Mouse (Mus musculus): ENCODE data around the gene Kat7. TPM values are rescaled to one million over a fixed set of nuclear protein-coding genes. Genes with fewer than 3 reads are reported as not detected.

Kat7 gene
- 10 to 100 TPM; 26.9 to 28.5 TPM for total RNA-seq (2021)

DNA sequence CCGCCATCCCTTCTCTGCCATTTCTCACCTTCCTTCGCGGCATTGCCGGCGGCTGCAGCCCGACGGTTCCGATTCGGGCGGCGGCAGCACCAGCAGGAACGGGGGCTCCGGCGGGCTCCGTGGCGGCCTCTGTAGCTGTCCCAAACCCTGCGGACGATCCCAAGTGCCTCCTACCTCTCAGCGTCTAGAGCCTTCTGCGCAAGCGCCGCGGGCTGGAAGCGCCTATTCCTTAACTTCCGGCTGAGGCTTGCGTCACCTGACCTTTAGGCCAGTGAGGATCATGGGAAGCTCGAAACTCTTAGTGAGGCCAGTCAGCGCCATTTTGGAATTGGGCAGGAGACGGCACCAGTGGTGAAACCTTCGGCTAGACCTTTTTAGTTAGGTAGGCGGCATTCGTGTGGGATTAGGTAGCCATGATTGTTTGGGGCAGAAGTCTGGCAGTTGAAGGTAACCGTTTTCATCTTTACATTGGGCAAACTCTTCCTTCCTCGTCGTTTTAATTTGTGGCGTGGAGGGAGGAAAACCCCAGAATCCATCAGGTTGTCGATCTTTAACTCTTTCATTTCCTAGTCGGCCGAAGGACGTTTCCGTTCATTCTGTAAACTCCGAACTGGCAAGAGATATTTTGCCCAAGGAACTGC lies at the start of gene Kat7:
TSS of gene Kat7 (minus strand) at position 240 of the 641 bp plus-strand sequence.
- intact Hi-C loops (cut with DNase I) = loop anchor here (1.0 kb wide), 1 partner anchor 74 kb away; the partner anchor contains the start of gene Slc35b1
- peak; percentile 97 for DNase-seq (ENCODE audit: low spot score)

DNA sequence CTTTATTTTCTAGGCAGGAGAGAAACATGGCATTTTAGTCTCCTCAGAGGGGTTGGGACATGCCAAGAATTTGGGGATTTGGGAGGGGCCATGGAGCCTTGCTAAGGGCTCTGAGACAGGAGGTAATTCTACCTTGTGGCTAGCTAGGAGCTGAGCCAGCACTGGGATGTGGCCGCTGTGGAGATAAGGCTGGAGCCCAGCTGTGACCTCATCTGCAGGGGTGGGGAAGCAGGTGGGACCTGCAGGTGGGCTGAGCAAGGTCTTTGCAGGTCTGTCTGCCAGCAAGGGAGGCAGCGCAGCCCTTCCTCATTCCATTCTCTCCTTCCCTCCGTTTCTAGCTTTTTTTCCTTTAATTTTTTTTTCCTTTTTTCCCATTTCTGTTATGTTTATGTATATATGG lies 48.2 kb upstream of the Kat7 start:
- intact Hi-C loops (cut with DNase I) = no loop called here
- DNase-seq (ENCODE audit: low spot score) = no peak

DNA sequence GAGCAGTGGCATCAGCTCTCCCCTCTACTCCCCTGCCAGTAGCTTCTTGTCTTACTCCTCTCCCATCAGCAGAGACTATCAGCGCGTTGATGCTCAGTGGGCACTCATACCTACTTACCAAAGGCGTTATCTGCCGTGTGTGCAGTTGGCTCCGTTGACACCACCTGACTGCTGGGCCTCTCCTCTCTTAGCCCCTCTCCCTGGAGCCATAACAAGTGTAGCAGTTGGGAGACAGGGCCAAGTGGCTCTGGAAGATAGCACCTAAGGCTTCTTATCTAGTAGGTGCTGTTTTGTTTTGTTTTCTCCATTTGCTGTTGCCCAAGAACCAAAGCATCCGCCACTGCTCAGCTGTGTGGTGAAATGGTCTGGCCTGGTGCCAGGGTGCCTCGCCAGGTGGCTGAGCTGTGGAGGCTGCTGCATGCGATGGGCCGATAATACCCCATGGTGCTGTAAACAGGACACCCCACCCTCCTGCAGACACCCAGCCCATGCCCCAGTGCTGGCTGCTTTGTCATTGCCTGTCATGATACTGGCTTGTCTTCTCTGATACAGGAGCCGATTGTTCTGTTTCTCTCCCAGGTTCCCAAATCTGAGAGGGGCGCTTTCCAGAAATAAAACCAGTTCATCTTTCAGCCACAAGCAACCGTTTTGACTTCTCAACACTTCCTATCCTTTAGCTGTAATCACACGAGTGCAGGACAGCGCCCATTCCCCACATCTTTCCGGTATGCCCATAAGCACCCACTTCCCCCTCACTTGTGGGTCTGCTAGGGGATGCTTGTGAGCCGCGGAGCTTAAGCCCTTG lies 46.6 kb upstream of the Kat7 start:
- intact Hi-C loops (cut with DNase I) = no loop called here
- DNase-seq (ENCODE audit: low spot score) = peak; percentile 47

DNA sequence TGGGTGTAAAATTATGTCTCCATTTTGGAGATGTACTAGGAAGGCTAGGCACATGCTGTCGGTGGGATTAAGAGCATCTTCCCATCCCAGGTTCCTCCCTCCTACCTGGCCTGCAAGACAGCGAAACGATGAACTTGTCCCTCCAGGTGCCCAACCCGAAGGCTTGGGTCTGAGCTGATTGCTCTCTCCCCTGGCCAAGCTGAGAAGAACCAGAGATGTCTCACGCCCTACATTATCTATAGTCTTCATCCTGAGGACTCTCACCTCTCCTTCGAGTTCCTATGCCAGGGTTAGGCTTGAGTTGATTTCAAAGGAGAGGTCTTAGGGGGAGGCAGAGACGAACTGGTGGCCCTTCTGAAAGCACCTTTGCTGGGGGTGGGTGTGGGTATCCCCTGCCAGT lies 46.0 kb upstream of the Kat7 start:
- intact Hi-C loops (cut with DNase I) = no loop called here

DNA sequence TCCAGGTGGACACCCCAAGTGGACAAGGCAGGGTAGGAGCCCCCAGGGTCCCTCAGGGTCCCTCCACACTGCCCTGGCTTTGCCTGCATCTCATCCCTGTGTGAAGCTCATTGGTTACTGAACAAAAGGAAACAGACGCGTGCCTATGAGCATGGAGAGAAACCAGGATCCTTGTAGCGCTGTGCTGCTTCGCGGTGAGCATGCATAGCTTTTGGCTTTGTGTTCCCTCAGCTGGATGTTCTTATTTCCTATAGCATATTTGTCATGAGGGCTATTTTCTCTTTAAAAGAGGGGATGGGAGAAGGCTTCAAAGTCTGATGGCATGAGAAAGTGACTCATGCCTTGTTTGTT lies 45.6 kb upstream of the Kat7 start:
- intact Hi-C loops (cut with DNase I) = no loop called here

More for the DNA sequence above, 46.0 kb upstream of the Kat7 start:
- DNase-seq (ENCODE audit: low spot score) = no peak

DNA sequence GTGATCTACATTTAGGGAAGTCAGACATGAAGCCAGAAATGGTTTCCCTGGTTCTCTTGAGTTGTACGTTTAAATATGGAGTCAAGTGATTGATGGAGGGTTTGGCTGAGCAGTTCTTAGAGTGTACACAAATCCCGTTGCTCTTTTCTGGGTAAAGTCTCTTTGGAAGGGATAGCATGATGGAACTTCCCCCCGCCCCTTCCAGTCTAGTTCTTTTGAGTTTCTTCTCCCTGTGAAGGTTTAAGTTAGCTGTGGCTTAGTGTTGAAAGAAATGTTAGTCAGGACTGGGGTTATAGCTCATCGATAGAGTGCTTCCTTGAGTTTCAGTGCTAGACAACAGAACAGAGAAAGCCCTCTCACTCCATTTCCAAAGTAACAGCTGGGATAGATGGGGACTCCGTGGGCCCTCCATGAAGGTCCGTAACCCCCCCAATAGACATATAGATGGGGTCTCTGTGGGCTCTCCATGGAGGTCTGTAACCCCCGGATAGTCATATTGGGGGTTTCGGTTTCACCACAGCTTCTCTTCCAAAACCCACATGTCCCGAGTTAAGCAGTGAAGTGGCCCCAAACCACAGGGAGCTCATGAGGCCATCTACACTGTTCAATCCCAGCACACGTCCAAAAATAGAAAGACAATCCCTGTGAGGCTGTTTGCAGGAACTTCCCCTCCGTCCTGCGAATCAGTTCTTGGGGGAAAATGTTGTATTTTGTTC lies 45.1 kb upstream of the Kat7 start:
- intact Hi-C loops (cut with DNase I) = no loop called here
- no peak for DNase-seq (ENCODE audit: low spot score)

More for the DNA sequence above, 45.6 kb upstream of the Kat7 start:
- DNase-seq (ENCODE audit: low spot score) = no peak

DNA sequence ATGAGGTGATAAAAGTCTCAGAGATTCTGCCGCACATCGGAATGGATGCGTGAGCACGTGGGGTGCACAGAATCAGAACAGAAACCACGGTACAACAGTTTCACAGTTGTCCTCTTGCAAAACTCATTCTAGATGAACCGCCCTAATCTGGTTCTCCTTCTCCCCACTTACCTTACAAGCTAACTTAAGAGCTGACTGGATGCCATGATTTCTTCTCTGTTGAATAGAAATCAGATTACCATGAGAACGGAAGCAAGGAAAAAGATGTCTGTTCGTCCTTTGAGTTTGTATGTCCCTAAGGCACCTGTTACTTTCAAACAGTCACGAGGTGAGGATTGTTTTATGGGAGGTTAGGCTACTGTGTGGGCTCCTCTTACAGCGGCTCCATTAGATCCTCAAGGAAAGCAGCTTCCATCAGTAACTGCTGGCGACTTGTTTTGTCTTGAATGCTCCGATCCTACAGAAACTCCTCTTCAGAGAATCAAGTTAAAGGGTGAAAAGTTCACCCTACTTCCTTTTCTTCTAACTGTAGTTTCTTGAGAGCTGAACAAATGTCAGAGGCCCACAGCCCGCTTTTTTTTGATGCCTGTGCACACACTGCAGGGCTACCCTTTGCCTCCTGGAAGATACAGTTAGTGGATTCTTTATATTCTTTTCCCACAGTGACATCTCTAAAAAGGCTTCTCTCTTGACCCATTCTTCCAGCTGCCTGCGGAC lies 44.3 kb upstream of the Kat7 start:
- intact Hi-C loops (cut with DNase I) = no loop called here
- DNase-seq (ENCODE audit: low spot score) = no peak

DNA sequence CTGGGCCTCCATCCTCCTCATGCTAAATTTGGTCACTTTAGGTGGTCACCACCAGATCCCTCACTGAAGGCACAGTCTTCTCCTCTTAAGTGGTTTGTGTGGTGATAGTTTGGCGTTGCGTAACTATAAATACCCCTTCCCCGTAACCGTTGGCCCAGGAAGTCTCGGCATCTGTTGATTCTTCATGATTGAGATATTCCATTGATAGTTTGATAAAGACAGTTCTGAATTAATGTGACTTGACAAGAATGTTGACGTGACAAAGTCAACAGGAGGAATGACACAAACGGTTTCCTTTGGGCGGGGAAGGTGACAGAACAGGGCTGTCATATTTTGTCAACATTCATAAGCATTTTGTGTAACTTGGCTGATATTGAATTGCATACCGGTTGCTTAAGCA lies 43.2 kb upstream of the Kat7 start:
- intact Hi-C loops (cut with DNase I) = no loop called here
- no peak for DNase-seq (ENCODE audit: low spot score)

DNA sequence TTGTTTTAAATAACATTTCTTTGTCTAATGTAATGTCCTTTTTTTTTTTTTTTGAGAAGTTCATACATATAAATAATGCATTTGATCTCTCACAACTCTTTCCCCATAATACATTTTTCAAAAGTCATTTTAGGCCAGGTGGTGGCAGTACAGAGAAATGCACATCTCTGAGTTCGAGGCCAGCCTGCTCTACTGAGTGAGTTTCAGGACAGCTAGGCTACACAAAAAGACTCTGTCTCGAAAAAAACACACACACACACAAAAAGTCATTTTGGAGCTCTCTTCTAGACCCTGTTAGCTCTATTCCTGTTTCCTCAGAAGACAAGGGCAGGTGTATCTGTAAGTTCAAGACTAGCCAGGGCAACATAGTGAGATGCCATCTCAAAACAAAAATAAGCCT lies 42.6 kb upstream of the Kat7 start:
- DNase-seq (ENCODE audit: low spot score) = no peak
- intact Hi-C loops (cut with DNase I) = no loop called here

DNA sequence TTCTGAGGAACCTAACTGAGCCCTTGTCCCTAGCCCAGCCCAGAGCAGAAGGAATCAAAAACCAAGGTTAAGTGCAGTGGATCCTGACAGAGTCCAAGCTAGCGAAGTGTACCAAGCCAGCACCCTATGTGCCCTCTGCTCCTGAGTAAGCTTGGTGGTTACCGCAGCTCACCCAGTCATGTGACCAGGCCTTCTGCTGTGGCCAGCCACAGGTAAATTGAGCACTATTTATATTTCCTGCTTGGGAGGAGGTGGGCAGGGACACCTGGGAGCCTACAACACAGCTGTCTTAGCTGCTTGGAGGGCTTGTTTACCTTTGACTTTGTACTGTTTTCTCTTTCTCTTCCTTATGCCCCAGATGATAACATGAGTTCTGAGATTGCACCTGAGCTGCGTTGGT lies 40.9 kb upstream of the Kat7 start:
- no peak for DNase-seq (ENCODE audit: low spot score)
- intact Hi-C loops (cut with DNase I) = no loop called here

DNA sequence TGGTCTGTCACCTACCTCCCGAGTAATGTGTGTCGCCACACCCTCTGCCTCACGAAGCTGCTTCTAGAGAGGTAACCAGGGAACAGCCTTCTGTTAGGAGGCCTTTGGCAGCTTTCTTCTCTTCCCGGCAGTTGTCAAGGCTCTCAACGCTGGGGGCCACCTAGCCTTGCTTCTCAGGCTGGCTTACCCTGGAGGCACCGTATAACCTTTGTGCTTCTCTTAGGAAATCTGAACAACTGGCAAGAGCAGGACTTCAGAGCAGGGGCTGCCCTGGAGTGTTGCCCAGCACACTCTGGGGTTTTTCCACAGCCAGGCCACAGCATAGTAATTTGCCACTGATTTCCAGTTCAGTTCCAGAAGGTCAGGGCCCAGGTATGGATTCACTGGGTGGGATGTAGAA lies 40.2 kb upstream of the Kat7 start:
- DNase-seq (ENCODE audit: low spot score) = no peak

DNA sequence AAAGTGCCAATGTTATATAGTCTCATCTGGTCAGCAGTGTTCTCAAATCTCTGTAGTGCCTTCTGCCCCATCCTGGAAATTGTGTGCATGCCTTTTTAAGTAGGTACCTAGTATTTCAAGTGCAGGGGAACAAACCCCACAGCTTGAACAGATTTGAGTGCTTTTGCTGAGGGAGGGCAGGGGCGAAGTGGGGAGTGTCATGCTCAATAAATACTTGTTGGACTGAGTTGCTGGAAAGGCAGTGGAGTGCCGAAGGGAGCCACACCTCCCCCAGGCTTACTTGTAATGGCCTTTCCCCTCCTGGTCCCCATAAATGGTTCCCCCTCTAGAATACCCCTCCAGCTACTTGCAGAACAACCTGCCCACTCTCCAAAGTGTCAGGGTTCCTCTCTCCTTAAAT lies 34.1 kb upstream of the Kat7 start:
- no peak for DNase-seq (ENCODE audit: low spot score)
- intact Hi-C loops (cut with DNase I) = no loop called here

More for the DNA sequence above, 40.2 kb upstream of the Kat7 start:
- intact Hi-C loops (cut with DNase I) = no loop called here

DNA sequence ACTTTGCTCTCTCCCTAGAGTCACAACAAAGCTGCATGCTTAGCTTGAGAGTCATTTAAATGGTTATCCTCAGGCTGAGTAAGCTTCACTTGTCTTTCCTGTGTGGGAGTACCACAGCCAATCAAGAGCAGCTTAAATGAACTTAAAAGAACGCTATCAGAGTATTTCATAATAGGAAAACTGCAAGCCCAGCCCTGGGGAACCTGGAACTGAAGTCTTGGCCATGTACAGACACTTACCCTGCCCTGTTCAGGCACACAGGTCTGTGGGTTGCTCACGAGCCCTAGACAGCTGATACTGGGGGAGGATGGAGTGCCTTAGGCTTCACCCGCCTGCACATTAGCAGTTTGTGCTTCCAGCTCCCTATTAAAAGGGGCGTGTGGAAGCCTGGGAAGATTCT lies 33.1 kb upstream of the Kat7 start:
- intact Hi-C loops (cut with DNase I) = no loop called here
- no peak for DNase-seq (ENCODE audit: low spot score)

DNA sequence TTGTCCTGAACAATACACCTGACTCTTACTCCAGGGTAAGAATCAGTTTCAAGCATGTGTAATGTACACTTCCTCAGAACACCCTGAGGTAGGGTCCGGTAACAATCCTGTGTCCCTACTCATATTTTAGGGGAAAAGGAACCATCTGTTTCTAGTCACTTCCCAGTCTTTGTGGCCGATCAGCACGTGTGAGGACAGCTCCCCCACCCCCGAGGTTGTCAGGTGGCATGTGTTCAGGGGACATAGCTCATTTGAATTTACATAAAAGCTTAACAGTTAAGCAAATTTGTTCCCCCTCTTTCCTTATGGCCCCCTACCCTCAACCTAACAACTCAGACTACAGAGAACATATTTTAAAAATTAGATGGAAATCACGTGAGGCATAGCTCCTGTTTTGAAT lies 30.6 kb upstream of the Kat7 start:
- no peak for DNase-seq (ENCODE audit: low spot score)
- intact Hi-C loops (cut with DNase I) = no loop called here

DNA sequence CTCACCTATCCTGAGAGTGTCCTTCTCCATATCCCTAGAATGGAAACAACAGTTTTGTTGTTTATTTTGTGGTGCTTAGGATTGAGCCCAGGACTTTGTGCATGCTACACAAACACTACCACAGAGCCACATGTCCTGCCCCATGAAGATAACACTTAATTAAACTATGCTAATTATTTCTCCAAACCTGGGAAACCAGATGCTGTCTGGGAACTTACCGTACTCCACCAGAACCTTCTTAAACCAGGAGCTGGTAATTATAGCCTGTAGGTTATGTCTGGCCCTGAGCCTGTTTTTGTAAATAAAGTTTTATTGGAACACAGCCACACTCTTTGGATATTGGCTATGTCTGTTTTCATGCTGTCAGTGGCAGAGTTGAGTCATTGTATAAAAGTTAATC lies 30.2 kb upstream of the Kat7 start:
- intact Hi-C loops (cut with DNase I) = no loop called here
- no peak for DNase-seq (ENCODE audit: low spot score)

DNA sequence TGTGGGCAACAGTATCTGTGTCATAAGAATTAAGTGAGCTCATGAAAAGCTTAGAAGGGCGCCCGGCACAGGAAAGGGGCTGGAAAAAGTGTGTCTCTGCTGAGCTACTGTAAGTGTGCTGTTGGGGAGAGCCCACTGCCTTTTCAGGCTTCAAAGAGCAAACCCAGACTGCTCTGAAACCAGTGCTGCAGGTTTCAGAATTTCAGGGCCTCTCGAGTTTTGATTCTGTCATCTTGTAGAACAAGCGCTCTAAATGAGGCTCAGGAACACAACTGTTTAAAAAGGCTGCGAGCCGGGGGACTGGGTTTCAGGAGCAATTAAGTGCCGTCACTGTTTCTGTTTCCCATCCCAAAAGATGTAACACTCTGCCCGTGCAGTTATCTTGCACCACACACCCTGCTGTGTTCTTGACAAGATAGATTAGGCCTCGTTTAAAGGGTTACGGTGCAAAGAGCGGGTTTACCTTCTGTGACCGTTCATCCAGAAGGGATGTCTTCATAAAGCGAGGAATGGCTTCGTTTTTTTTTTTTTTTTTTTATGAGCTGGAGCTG lies 29.5 kb upstream of the Kat7 start:
- intact Hi-C loops (cut with DNase I) = no loop called here
- DNase-seq (ENCODE audit: low spot score) = no peak

DNA sequence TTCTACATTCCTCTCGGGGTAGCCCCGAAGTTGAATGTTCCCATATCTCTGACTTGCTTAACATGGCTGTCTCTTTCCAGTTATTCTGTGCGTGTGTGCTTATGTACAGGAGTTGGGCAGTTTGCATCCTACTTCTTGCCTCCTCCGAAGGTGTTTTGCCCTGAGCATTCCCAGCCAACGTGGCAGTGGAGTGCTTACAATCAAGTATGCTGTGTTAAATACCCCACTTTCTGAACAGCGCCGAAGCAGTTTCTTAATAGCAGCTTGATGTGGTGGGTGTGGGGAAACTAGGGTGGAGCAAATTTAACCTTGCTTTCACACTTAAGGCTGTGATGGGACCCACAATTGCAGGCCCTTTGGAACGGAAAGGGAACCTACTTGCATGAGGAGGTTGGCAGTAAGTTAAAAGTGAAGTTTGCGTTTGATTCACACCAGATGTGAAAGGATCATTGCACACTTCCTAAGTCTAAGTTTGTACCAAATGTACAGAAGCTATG lies 27.8 kb upstream of the Kat7 start:
- DNase-seq (ENCODE audit: low spot score) = no peak
- intact Hi-C loops (cut with DNase I) = no loop called here

DNA sequence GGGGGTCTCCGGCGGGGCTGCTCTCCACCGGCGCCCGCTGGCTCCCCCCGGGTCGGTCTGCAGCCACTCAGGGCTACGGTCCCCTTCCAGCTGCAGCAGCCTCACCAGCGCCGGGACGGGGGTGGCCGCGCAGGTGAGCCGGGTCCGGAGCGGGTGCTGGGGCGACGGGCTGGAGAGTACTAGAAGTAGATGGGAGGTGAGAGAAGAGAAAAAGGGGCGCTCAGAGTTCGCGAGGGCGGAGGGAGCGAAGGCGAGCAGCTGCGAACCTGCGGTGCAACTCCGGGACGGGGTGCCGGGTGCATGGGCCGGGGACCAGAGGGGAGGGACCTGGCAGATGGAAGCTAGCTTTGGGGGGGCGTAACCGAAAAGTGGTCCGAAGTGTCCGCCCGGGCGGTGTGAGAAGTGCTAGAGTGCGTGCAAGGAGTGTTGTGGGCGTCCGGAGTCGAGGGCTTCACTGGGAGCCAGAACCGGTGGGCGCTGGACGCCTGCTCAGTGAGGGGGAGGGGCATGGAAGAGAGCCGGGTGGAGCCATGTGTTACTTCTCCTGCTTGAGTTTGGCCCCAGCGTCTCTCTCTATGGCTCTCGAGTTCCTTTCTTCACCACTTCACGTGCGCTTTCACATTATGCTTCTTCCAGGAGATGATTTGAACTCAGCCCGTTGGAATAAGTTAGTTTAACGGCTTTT lies 27.2 kb upstream of the Kat7 start:
- peak; percentile 36 for DNase-seq (ENCODE audit: low spot score)
- intact Hi-C loops (cut with DNase I) = no loop called here

DNA sequence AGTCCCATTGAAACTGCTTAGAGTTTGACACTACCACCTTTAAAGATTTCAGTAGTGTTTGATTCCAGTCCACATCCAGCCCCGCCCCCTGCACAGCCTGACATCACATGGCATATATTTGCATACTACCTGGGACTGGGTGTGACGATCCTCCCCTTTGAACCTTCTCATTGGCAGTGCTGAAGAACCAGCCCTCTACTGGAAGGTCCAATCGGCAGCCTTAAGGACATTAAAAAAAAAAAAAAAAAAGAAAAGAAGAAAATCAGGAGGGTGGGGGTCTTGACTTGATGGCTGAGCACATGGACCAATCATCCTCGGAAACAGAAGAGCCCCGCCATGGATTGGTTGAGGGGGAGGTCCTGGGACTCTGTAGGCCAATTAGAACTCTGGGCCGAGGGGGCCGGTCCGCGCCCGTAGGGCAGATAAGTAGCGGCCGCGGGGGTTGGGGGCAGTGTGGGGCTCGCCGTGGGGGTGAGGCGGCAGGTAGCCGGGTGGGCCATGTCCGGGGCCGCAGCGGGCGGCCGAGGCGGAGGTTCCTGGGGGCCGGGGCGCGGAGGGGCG lies 26.6 kb upstream of the Kat7 start, which contains the start of gene Fam117a:
TSS of gene Fam117a (plus strand) at position 451 of the 561 bp plus-strand sequence.
- DNase-seq (ENCODE audit: low spot score) = peak; percentile 82
- intact Hi-C loops (cut with DNase I) = no loop called here
